Mouse (Mus musculus) embryonic fibroblast, embryonic 13.5 days (primary cell): ENCODE data around the gene Zfhx3.

Experiments
- CTCF ChIP-seq: IDR thresholded peaks from 2 replicates; pipeline ENCODE4 v1.5.1; 2011; ENCODE audit warnings: mild to moderate bottlenecking, control low read depth, low read length, moderate library complexity, borderline replicate concordance; ENCODE audit not compliant: insufficient read depth
- POLR2A ChIP-seq: IDR thresholded peaks from 2 replicates; pipeline ENCODE4 v1.6.1; 2011; ENCODE audit warnings: low read depth, mild to moderate bottlenecking, control low read depth, low read length, moderate library complexity

DNA sequence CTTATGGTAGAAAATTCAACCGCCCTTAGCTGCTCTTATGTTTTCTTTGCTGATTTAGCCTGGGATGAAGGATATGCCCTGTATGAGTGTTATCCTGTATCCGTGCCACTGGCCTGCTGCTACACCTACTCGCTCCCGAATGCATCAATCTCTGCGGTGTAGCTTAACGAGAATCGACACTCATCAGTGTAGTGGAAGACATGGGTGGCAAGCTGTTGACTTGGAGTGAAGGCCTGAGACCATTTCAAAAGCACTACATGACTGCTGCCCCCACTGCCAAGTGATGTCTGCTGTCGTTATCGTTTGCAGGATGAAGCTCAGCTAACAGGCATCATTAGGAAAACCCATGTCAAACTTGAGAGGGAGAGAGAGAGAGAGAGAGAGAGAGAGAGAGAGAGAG is 1058.6 kb downstream of the Zfhx3 start:
- no peak for TF ChIP-seq CTCF
- TF ChIP-seq POLR2A: no peak
